15 mouse cellular contexts compared by ENCODE assay signal in the genomic region with DNA sequence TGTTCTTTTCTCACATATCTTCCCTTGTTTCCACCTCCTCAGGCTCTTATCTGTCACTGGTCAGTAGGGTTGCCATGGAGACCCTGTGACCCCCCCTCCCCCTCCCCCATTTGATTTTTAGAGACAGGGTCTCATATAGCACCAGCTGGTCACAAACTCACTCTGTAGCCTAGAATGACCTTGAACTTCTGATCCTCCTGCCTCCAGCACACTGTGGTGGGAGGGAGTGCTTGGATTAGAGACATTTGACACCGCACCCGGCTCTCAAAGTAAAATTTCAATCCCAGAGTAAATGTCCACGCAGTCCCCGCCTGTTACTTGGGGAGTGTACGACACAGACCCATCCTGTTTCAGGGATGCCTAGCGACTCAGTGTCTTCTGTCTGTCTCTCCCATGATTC.
"Had no signal": no experiment of that assay in that cellular context is flagged by ENCODE, and none has a peak within 500 bp of the region (broad histone marks: within the 10 kb centered on the region; RNA-seq: fewer than 3 reads in every experiment).

No protein-coding gene starts in this region.

- H3K27me3 ChIP-seq: limb, embryonic 15.5 days; liver, embryonic 12.5 days; neural tube, embryonic 12.5 days; stomach, embryonic 15.5 days had no signal

- H3K9ac ChIP-seq: limb, embryonic 15.5 days; liver, embryonic 12.5 days; lung, embryonic 14.5 days; neural tube, embryonic 12.5 days; stomach, embryonic 15.5 days had no signal

- H3K9me3 ChIP-seq: limb, embryonic 15.5 days; liver, embryonic 12.5 days; megakaryocyte, embryonic 14.5 days; neural tube, embryonic 12.5 days; stomach, embryonic 15.5 days had no signal

- H3K4me3 ChIP-seq: limb, embryonic 15.5 days; liver, embryonic 12.5 days; megakaryocyte, embryonic 14.5 days; neural tube, embryonic 12.5 days; stomach, embryonic 15.5 days had no signal

- ATAC-seq: intestine, postnatal 0 days; liver, embryonic 12.5 days had no signal

- DNase-seq: kidney, adult 9 months; kidney, postnatal 25 days; layer of hippocampus, postnatal 36 days; lung, embryonic 14.5 days; lung, postnatal 10 days; right cerebral cortex, postnatal 14 days; thymus, adult 2 months; thymus, postnatal 36 days had no signal

- H3K27ac ChIP-seq: limb, embryonic 15.5 days; liver, embryonic 12.5 days; macrophage; neural tube, embryonic 12.5 days; stomach, embryonic 15.5 days had no signal

- H3K36me3 ChIP-seq: liver, embryonic 12.5 days; stomach, embryonic 15.5 days had no signal

- H3K4me2 ChIP-seq: limb, embryonic 15.5 days; liver, embryonic 12.5 days; lung, embryonic 14.5 days; neural tube, embryonic 12.5 days; stomach, embryonic 15.5 days had no signal
